Mouse (Mus musculus) mammary gland, adult 2 months (tissue): ENCODE measurements around the gene Olfr31. TPM values are rescaled to one million over a fixed set of nuclear protein-coding genes. Genes with fewer than 3 reads are reported as not detected.

Source experiments
- polyA plus RNA-seq: library from polyadenylated mRNA; depleted of rRNA; stranded (reverse); fragments of >200 nt; gene quantifications from 2 replicates; pipeline ENCODE4 v1.2.3, GENCODE M21; 2012; ENCODE audit warnings: low replicate concordance; rRNA removed

Gene Olfr31
- not detected in 2 replicates for polyA plus RNA-seq

GRCm38 (mm10) chr14:14322528-14322927, at the start of gene Olfr31:
Olfr31 (plus strand) TSS chr14:14322828.

GRCm38 (mm10) chr14:14345948-14346812, 23.6 kb downstream of the Olfr31 start, which contains the start of gene Il3ra:
Il3ra (plus strand) TSS chr14:14346275.

Other genes starting within 250 kb of the Olfr31 start
- 17.1 and 36.4 TPM in 2 replicates for gene Psmd6, start 201.8 kb upstream of the Olfr31 start, polyA plus RNA-seq
- gene Olfr720, start 136.0 kb upstream of the Olfr31 start, polyA plus RNA-seq = not detected in 2 replicates
- gene Il3ra, start 23.4 kb downstream of the Olfr31 start, polyA plus RNA-seq = 65.1 and 138 TPM in 2 replicates
- gene Olfr721-ps1, start 78.5 kb downstream of the Olfr31 start, polyA plus RNA-seq = not detected in 2 replicates